Mouse (Mus musculus): ENCODE data around the gene Spaca1. TPM values are rescaled to one million over a fixed set of nuclear protein-coding genes. Genes with fewer than 3 reads are reported as not detected.

Spaca1 gene
- polyA plus RNA-seq, 1 experiment from 2014 or later, result 1.1 TPM

DNA sequence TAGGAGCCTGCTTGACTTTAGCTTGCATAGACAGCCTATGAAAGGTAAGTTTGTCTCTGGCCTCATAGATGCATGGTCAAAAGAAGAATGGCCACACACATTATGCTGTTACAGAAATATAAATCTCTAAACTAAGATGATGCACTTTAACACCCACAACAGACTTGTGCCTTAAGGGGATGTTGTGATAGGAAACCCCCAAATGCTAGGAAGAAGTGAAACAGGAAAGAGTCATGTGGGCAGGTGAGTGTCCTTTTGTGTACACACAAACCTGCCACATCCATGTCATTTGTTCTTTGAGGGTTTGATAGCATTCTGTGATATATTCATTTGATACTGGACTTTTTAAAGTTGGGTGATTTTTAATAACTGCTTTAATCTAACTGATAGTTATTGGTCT is 53.6 kb downstream of the Spaca1 start:
- DNase-seq (no peak), ATAC-seq (ENCODE audit: insufficient read depth) (no peak)
- no peak overlapping the region for H3K27ac ChIP-seq (ENCODE audit: low read depth)
- H3K4me2 ChIP-seq, result no peak overlapping the region
- no peaks in the 10 kb centered on the region for H3K36me3 ChIP-seq (ENCODE audit: insufficient read depth)
- no peak overlapping the region for H3K9ac ChIP-seq
- TF ChIP-seq CTCF (IDR thresholded peaks at IDR 0.05; ENCODE audit: low read depth), result no peak
- H3K9me3 ChIP-seq (ENCODE audit: low read depth, low read length), result no peaks in the 10 kb centered on the region
- no peak overlapping the region for H3K4me3 ChIP-seq (ENCODE audit: low read depth, low read length)
- H3K4me1 ChIP-seq (ENCODE audit: insufficient read depth), result no peaks in the 10 kb centered on the region
- H3K27me3 ChIP-seq (ENCODE audit: insufficient read depth, low read length), result no peaks in the 10 kb centered on the region

DNA sequence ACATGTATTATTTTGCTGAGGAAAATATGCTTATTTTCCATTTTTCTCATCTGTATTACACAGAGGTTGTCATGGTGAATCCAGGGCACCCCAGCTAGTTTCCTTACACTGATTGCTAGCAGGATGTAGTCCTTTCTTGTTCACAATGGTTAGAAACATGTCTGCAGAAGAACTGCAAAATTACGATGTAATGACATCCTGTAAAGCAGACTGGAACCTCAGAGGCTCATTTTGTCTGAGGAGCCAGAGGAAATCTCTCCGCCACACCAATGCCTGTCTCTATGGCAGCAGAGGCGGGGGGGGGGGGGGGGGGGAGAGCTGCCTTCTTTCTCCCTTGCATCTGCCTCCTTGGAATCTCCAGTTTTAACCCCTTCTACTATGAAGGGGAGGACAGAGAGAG is 57.3 kb downstream of the Spaca1 start:
- no peaks in the 10 kb centered on the region for H3K36me3 ChIP-seq (ENCODE audit: insufficient read depth)
- H3K9me3 ChIP-seq (ENCODE audit: low read depth, low read length), result no peaks in the 10 kb centered on the region
- TF ChIP-seq CTCF (IDR thresholded peaks at IDR 0.05; ENCODE audit: low read depth), result no peak
- peak; percentile 60 for ATAC-seq (ENCODE audit: insufficient read depth)
- no peak overlapping the region for H3K9ac ChIP-seq
- WGBS, result 31% methylated on average over 3 of the region's 3 CpGs
- peak; percentile 66 for DNase-seq
- H3K4me3 ChIP-seq (ENCODE audit: low read depth, low read length), result no peak overlapping the region
- H3K4me2 ChIP-seq, result no peak overlapping the region
- no peak overlapping the region for H3K27ac ChIP-seq (ENCODE audit: low read depth)
- no peaks in the 10 kb centered on the region for H3K4me1 ChIP-seq (ENCODE audit: insufficient read depth)
- H3K27me3 ChIP-seq (ENCODE audit: insufficient read depth, low read length), result no peaks in the 10 kb centered on the region

DNA sequence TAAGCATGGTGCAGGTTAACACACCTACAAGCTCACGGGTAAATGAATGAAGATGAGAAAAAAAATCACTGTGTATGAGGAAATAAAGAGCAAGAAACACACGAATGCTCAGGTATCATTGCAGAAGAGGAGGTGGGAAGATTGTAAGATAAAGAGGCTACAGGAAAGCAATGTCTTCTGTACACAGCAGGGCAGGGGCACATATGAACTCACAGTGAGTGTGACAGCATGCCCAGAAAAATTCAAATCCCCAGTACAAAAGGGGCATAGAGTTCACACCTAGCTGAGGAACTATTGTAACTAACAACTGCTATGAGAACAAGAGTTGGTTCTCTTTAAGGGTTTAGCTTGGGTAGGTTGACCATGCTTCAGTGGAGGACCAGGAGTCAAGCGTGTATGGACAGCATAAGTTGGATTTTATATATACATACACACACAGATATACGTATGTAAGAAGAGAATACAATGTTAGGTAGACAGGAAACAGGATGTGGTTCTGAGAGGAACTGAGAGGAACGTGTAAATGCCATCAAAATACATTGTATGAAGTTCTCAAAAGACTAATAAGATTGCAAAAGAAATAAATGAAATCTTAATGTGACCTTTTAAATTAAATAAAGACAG is 61.4 kb downstream of the Spaca1 start:
- Histone ChIP-seq H3K4me1 (ENCODE audit: insufficient read depth) (no peaks in the 10 kb centered on the region), H3K4me2 (no peak overlapping the region), H3K9ac (no peak overlapping the region), H3K27ac (ENCODE audit: low read depth) (no peak overlapping the region), H3K9me3 (ENCODE audit: low read depth, low read length) (no peaks in the 10 kb centered on the region), H3K36me3 (ENCODE audit: insufficient read depth) (no peaks in the 10 kb centered on the region), H3K4me3 (ENCODE audit: low read depth, low read length) (no peak overlapping the region), H3K27me3 (ENCODE audit: insufficient read depth, low read length) (no peaks in the 10 kb centered on the region)
- no peak for ATAC-seq (ENCODE audit: insufficient read depth)
- DNase-seq, result no peak
- TF ChIP-seq CTCF (IDR thresholded peaks at IDR 0.05; ENCODE audit: low read depth), result no peak
- WGBS, result 68% methylated on average over 5 of the region's 5 CpGs

Other genes with a start within 250 kb of the Spaca1 start
- 0.71 and 0.89 TPM in 2 replicates for gene Cnr1, start 125.6 kb downstream of the Spaca1 start, polyA plus RNA-seq (2014; fragmentation: Nextera tagmentation; extraction: Ambion mirVana)